In genomic region chr4:135709621-135710020, GRCm38 (mm10) we compare ENCODE assay signal across 11 mouse cellular contexts. TPM values are rescaled to one million over a fixed set of nuclear protein-coding genes. Genes with fewer than 3 reads are reported as not detected.
"Had no signal": no experiment of that assay in that cellular context is flagged by ENCODE, and none has a peak within 500 bp of the region (broad histone marks: within the 10 kb centered on the region; RNA-seq: fewer than 3 reads in every experiment).

No protein-coding gene starts in this region.

- H3K4me1 ChIP-seq: limb, embryonic 13.5 days; midbrain, embryonic 15.5 days; neural tube, embryonic 13.5 days had no signal

- H3K9me3 ChIP-seq: limb, embryonic 10.5 days; limb, embryonic 13.5 days; liver, embryonic 15.5 days; midbrain, embryonic 15.5 days; neural tube, embryonic 13.5 days had no signal

- H3K36me3 ChIP-seq: limb, embryonic 10.5 days; limb, embryonic 13.5 days; liver, embryonic 15.5 days; midbrain, embryonic 15.5 days; neural tube, embryonic 13.5 days had no signal

- H3K27me3 ChIP-seq: limb, embryonic 13.5 days; neural tube, embryonic 13.5 days had no signal

- ATAC-seq: midbrain, embryonic 15.5 days had no signal

- H3K4me3 ChIP-seq: limb, embryonic 13.5 days; midbrain, embryonic 15.5 days; neural tube, embryonic 13.5 days had no signal

- H3K27ac ChIP-seq: layer of hippocampus, adult 2 months; limb, embryonic 10.5 days; limb, embryonic 13.5 days; liver, embryonic 15.5 days; midbrain, embryonic 15.5 days; neural tube, embryonic 13.5 days; stomach, postnatal 0 days had no signal

- H3K9ac ChIP-seq: limb, embryonic 13.5 days; liver, embryonic 15.5 days; midbrain, embryonic 15.5 days; neural tube, embryonic 13.5 days had no signal

RNA-seq across cellular contexts. Expression of gene Il22ra1, which starts 18.4 kb away (rescaled TPM):
- total RNA-seq: megakaryocyte progenitor cell, adult 5-6 weeks; megakaryocyte-erythroid progenitor cell, adult 5-6 weeks; neutrophil, adult 5-6 weeks had no signal
- polyA plus RNA-seq: limb, embryonic 10.5 days; limb, embryonic 13.5 days; midbrain, embryonic 11.5 days; midbrain, embryonic 15.5 days; neural tube, embryonic 13.5 days had no signal

RNA-seq across cellular contexts. Expression of gene Myom3, which starts 49.9 kb away (rescaled TPM):
- total RNA-seq: megakaryocyte progenitor cell, adult 5-6 weeks; megakaryocyte-erythroid progenitor cell, adult 5-6 weeks had no signal
